Mouse (Mus musculus): ENCODE data around the gene Unc119.

The Unc119 gene

DNA sequence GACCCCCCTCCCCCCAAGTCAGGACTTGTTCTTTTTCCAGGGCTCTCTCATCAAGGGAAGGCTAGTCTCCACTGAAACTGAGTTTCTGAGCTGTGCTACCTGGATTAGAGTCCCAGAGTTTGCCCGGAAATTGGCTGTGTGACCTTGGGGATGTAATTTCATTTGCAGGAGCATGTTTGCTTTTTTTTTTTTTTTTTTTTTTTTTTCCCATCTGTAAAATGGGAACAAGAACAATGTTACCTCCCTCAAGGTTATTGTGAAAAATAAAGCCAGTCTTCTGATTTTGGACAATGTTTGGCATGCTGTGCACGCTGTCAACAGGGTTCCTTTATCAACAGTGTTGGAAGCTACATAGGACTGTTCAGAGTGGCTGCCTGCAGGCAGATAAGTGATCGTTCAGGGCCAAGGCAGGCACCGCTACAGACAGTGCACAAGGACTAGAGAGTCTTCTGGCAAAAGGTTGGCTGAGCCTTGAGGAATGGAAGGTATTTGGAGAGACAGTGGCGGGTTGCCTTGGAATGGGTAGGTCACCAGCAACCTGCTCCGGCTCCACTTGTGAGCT, 1.1 kb downstream of the Unc119 start:
- in situ Hi-C loops (cut with MseI, MboI), result no loop called here

DNA sequence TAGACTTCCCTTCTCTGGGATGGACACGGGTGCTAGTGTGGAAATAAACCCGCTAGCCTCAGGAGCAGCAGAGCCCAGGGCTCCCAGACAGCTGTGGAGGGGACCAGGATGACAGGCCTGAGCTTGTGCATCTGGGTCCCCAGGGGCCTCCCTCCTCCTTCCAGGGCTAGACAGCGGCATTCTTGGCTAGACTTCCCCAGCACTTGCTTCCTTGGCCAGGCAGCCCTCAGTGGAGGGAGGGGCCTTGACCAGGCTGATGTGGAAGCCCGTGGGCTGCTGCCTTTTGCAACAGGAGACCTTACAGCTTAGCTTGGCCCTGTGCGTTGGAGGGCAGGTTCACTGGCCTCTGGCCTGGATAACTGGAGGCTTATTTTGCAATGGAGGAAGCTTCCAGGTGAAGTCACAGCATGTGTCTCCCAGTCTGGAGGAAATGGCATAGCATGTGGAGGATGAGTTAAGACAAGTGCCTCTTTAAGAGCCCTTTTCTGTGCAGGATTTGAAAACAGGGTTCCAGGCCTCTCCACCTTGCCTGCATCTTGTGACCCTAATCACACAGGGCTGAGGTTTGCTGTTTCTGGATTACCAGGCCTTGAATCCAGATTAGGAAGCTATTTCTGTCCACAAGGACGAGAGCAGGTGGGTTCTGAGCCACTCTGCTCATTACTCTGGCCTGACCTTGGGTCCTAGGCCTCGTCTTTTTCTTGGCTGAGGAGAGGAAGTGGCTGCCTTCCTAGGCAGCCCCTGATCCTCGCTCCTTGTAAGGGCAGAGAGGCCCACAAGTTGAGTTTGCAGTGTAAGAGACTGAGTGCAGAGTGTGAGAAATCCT, 1.8 kb downstream of the Unc119 start:
- in situ Hi-C loops (cut with MseI, MboI), result no loop called here

DNA sequence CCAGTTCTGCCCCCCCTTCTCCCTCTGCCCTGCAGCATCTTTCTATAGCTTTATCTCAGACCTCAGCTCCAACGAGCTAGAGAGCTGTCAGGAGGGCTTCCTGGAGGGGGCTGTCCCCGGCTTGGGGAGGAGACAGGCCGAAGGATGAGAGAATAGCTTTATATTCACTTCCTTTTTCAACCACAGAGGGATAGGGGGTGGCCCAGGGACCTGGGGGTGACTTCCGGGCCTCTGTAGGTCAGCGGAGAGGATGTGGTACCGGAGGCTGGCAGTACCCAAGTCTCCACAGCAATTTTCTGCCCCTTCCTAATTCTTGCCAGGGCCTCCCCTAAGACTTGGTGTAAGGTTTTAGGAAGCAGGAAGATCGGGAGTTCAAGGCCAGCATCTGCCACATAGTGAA, 2.5 kb downstream of the Unc119 start:
- in situ Hi-C loops (cut with MseI, MboI), result no loop called here

DNA sequence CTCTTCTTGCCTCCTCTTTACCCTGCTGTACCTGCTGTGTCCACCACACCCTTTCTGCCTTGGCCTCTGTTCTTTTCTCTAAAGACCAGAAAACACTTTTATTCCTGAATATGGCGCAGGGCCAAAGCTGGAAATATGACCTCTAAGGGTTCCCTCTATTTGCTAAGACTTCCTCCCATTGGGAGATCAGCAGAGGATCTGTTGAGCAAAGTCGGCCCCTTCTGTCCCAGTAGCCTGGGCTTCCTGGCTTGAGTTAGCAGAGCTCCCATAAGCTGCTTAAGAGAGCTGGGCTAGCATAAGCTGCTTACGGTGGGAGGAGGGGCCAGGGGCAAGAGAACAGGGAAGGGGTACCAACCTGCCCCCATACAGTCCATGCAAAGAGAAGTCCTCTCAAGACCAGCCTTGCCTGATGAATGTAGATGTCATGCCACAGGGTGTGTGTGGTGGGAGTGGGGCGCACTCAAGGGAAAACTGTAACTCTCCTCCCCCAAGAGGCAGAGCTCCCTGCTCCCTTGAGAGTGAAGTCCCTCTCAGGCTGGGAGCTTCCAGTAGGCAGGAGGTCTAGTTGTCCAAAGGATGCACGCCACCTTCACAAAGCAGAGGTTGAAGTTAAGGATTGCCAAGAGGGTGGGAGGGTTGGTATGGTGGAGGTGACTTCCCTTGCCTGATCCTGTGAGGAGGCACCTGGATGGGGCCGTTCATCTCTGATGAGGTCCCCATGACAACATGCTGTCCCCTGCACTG, 3.2 kb downstream of the Unc119 start:
- in situ Hi-C loops (cut with MseI, MboI), result no loop called here

DNA sequence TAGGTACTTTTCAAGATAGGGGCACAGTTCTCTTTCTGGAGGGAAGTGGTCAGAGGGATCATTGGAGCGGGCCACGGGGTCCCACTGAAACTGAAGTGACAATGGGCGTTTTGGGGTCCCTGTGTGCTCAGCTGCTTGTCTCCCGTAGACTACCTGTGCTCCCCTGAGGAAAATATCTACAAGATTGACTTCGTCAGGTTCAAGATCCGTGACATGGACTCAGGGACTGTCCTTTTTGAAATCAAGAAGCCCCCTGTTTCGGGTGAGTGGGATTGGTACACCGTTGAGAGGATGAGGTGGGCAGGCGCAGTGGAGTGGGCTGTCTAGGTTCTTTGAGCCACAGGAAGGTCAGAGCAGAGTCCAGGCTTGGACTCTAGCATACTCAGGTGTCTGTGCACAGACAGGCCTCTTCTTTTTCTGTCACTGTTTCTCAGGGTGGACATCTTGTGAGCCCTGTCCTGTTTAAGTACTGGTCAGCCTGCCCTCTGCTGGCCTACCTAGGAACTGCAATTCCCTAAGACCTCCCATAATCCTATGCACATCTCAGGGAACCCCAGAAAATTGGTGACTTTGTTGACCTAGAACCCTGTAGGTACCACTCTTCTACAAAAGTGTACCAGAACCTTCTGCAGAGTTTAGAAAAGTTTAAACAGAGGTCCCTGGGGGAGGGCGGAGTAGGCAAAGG, 3.9 kb downstream of the Unc119 start:
- in situ Hi-C loops (cut with MseI, MboI), result no loop called here

DNA sequence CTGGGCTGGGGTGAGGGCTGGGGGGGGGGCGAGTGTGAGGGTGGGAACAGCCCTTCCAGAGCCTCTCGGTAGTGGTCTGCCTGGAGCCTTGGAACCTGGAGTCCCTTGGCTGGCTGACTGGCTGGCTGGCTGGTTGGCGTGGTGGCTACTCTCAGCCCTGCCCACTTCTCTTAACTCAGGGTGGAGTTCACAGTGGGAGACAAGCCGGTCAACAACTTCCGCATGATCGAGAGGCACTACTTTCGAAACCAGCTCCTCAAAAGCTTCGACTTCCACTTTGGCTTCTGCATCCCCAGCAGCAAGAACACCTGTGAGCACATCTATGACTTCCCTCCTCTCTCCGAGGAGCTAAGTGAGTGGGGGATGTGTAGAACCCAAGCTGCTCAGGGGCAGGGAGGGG, 4.6 kb downstream of the Unc119 start:
- in situ Hi-C loops (cut with MseI, MboI), result no loop called here

DNA sequence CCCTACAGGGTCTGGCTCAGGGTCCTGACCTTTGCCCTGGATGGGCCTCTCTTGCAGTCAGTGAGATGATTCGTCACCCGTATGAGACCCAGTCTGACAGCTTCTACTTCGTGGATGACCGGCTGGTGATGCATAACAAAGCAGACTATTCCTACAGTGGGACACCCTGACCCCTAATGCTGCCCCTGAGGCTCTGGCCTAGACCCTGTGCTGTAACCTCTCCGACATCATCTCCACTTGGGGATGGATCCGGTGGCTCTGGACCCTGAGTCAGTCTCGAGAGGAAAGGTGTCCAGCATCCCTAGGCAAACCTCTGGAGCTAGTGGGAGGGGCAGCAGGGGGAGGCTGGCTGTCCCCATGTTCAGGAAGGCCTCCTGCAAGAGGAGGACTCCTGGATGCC, 5.2 kb downstream of the Unc119 start:
- in situ Hi-C loops (cut with MseI, MboI), result no loop called here

DNA sequence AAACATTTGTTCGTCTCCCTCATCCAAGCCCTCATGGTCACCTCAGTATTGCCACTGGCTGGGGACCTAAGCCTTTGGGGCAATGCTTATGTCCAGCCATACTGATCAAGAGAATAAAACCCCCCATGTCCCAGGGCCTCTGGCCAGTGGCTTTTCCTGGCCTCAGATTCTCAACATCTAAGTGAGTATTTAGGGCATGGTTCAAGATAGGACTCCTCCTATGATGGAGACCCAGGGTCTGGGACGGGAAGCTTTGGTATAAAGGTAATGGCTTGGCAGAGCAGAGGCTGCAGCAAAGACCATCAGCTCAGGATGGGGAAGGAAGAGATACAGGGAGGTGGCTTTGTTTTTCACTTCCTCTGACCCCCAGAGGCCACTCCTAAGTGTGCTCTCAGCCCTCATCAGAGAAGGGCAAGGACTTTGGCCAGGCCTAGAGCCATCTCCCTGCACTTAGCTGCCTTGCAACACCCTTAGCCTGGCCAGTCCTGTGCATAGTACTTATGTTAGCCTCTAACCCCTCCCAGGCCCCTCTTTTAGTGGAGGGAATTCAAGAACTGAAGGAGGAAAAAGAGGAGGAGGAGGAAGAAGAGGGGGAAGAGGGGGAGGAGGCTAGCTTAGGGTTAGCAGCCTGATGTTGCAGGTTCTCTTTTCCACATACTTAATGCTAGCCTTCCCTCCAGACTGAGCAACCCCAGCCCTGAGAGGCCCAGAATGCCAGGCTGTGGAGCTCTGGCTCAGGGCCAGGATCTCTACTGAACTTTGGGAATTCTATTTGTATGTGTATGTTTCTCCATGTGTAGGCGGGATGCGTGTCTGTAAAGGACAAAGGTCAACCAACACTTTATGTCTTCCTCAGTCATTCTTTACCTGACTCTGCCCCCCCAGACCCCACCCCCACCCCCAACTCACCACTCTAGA, 6.4 kb downstream of the Unc119 start:
- in situ Hi-C loops (cut with MseI, MboI), result no loop called here

DNA sequence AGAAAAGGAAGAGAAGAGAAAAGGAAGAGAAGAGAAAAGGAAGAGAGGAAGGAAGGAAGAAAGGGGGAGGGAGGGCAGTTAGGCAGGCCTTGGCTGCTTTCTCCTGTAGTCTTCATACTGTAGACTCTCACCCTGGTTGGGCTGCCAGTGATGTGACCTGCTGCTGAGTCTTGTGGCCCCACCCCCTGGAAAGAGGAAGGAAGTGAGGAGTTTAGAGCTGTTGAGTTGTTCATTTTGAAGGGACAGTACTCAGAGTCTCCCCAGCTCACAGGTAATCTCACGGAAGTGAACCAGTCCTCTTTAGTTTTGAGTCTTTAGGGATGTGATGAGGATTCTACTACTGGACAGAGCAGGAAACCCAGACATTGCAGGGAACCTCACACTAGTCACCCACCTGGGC, 9.8 kb downstream of the Unc119 start:
- in situ Hi-C loops (cut with MseI, MboI), result no loop called here

DNA sequence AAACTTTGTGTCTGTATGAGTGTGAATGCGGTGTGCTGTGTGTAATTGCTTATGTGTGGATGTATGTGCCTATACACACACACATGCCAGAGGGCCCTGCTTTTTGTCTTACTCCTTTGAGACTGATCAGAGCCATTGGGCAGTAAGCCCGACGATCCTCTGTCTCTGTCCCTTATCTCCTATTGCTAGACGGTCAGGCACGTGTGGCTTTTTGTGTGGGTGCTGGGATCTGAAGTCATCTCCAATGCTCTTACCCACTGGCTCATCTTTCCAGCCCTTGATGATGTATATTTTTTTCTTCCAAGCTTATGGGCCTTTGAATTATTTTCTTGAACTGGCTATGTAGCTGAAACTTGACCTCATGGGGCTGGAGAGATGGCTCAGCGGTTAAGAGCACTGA, 11.6 kb downstream of the Unc119 start:
- in situ Hi-C loops (cut with MseI, MboI), result loop anchor here in 1 of 2 experiments (5.0 kb wide), 1 partner anchor 47 kb away; no protein-coding TSS in a partner anchor

DNA sequence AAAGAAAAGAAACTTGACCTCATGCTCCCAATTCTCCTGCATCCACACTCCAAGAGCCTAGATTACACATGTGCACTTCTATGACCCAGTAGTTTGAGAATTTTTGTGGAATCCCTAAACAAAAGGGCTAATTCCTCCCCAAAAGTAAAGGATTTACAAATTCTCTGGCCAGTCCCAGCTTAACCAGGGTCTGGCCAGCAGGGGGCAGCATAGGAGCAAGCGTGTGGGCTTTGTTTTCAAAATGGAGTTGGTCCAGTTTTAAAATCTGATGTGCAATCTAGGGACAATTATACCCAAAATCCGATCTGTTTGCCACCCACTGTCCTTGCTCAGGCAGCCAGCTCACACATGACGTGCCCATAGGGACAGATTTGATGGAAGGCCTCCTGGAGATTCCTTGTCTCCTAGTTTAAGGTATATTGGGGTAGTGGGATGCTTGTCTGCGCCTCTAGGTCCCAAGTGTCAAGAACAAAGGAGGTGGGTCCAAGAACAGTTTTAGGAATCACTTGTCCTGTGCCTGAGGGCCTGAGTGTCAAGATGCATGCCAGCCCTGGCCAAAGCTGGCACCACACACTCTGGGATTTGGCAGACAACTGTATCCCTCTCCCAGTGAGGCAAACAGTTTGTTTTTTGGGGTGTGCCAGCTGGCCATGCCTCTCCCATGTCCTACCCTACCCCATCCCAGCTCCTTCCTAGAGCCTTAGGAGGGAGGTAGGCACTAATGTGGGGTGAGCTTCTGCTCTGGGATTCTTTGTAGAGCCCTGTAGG, 12.4 kb downstream of the Unc119 start:
- in situ Hi-C loops (cut with MseI, MboI), result loop anchor here in 1 of 2 experiments (5.0 kb wide), 1 partner anchor 47 kb away; no protein-coding TSS in a partner anchor

DNA sequence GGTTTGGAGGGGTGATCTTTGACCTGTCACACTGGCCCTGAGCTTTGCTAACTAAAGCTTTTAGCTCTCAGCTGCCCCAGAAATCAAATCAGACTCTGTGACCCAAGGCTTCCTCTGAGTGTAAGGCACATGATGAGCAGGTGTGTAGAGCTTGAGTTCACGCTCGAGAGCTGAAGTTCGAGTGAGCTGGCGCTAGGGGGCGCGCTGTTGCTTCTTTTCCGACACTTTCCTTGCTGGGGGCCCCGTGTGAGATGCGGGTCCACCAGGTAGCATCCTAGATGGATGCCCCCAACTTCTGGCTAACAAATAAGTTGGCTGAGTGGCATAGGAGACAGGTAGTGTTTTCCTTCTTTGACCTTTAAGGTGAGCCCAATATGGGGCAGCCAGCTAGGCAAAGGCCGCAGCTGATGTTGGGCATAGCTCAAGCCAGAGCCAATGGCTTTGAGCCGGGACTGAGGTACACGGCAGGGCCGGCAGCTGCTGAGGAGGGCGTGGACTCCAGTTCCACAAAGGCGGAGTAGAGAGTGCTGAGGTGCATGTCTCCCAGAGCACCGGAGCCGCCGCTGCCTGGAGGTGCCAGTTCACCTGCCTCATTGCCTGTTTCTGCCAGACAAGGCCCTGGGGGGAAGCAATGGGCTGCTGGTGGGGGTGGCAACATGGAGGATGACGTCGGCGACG, 15.2 kb downstream of the Unc119 start:
- in situ Hi-C loops (cut with MseI, MboI), result loop anchor here in 1 of 2 experiments (5.0 kb wide), 1 partner anchor 44 kb away; no protein-coding TSS in a partner anchor

DNA sequence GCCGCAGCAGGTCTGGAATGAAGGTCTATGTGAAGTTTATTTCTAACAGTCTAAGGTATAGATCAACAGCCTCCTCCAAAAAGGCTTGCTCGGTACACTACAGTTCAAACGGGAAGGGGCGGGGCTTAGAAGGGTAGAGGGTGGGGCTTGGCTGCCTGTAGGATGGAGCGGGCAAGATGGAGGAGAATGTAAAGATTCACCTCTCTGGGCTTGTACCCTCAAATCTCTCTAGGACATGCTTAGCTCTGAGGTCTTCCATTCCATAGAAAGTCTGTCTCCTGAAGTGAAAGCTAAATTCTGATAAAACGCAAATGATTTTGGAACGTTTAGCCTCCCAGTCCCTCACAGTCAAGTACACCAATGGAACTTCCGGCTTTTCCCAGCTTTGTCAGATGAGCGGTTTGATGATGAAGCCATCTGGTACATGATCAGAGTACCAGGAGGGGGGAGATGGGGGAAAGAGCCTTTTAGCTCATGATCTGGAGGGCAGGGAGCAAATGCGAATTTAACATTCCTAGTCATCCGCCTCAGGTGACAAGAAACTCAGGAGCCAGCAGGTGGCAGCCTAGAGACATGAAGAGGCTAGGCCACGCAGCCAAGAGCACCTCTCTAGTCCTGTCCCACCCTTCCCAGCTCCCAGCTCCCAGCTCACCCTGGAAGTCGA, 17.0 kb downstream of the Unc119 start:
- in situ Hi-C loops (cut with MseI, MboI), result loop anchor here in 1 of 2 experiments (5.0 kb wide), 1 partner anchor 42 kb away; no protein-coding TSS in a partner anchor

DNA sequence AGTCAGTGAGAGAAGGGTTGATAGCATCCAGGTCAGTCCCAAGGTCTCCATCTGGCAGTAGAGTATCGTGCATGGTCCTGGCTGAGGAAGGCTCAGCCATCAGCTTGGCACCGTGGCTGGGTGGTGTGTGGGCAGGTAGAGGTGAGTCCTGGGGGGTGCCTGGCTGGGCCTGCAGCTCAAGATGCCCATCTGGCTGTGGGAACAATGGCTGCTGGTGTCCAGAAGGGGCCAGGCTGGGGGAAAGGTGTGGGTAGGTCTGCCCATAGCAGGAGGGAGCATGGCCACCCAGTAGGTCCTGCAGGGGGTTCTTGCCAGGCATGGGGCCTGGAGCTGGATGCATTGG, 17.5 kb downstream of the Unc119 start:
- in situ Hi-C loops (cut with MseI, MboI), result loop anchor here in 1 of 2 experiments (5.0 kb wide), 1 partner anchor 42 kb away; no protein-coding TSS in a partner anchor

DNA sequence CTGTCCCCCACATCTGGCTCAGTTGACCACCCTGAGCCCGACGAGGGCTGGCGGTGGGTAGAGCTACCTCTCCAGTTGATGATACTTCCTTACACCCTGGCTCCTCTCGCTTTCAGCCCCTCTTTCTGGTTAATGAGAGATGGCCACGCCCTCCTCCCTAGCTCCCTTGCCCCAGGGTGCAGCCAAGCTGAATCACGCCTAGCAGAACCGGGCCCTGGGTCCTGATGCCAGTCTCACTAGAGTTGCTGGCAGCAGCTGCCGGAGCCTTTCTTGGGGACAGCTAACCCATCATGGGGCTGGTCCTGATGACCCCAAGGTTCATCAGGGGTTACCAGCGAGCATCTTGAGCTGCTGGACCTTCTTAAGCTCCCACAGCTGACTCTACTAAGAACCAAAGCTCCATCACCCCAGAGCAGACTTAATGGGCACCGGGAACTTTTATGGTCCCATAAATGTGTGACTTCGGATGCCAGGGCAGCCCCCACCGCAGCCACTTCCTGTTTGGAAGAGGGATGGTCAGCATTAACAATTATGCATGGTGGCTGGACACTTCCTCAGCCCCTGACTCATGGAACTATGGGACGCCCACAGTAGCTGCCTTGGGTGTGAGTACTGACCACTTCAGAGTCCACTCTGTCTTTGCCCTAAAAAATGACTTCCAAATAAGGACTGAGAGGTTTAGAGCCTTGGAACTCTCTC, 20.2 kb downstream of the Unc119 start:
- in situ Hi-C loops (cut with MseI, MboI), result loop anchor here in 1 of 2 experiments (5.0 kb wide), 1 partner anchor 39 kb away; no protein-coding TSS in a partner anchor

DNA sequence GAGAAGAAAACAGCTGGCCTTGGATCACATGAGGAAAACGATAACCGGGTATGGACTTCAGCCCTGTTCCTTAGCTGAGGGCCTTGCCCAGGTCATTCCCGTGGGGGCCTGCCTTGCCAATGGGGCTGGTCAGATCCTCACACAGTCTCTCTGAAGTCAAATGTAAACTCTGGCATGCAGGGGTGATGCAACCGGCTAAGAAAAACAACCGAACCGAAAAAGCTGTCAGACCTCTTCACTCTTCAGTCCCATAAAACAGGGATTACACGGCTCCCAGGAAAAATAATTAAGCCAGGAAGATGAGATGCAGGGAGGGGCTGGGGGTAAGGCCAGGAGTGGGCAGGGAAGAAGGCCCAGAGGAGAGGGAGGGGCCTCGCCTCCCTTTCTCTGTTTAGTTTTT, 20.8 kb downstream of the Unc119 start:
- in situ Hi-C loops (cut with MseI, MboI), result loop anchor here in 1 of 2 experiments (5.0 kb wide), 1 partner anchor 38 kb away; no protein-coding TSS in a partner anchor

DNA sequence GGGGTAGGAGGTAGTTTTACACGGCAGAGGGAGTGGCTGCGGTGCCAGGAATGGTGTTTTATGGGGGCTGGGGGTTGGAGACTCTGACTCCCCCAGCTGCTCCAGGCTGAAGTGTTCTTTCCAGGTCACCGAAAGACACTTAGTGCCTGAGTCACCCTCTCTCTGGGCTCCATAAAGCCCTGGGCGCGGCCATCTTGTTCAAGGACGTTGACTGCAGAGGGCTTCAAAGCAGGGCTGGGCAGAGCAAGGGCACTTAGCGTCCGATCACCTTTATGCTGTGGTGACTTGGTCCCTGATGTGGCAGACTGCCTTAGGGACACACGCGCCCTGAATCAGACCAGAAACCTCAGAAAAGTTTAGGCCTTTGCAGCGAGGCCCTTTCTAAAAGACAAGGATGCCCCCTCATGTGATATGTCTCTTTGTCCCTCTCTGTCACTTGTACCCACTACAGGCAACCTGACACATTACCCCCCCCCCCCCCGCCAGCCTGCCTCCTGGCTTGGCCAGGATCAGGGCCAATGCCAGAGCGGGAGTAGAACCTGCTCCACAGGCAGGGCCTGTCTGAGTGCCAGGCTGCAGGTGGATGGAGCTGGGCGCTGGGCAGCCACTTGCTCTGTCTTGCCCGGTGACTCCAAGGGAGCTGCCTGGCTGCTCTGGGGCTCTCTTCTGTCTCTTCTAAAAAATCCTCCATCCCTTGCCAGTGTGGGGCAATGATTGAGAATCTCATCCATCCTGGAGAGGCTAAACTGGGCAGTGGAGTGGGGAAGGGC, 24.4 kb downstream of the Unc119 start:
- in situ Hi-C loops (cut with MseI, MboI), result no loop called here

All from mouse trophoblast stem cell (cell line).